Mouse (Mus musculus): ENCODE data around the gene Dhx34.

Gene Dhx34

GRCm38 (mm10) chr7:16210862-16211365 is 10.9 kb downstream of the Dhx34 start:
- DNase-seq (ENCODE audit: low read depth, low spot score) = no peak

DNA sequence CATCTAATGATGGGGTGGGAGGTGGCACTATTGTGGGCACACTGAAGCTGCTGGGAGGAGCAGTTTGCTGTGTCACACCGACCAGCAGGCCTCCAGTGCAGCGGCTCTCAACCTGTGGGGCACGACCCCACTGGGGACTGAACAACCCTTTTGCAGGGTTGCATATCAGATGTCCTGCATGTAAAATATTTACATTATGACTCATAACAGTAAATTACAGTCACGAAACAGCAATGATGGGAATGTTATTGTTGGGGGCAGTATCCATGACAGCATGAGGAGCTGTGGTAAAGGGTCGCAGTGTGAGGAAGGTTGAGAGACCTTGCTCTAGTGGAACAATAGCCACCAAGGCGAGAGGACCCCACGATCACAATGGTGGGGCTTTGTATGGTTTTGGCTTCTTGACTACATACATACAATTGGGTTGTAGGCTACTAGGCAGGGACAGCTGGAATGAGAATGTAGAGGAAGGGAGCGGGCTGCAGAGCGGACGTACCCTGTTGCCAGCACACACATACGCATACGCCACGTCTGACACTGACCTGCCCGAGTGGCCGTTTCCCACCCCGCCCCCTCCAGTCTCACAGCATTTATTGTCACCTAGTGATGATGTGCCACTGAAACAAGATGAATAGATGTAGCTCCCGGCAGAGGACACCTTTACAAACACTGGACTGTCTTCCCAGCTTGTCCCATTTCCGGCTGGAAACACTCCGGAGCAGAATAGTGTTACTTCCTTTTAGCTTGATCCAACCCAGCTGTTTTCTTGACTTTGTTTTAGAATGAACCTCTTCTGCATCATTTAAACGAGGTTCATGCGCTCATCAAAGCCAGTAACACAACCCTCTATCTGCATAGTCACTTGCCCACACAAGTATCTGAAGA is 12.8 kb downstream of the Dhx34 start:
- DNase-seq (ENCODE audit: low read depth, low spot score) = no peak

DNA sequence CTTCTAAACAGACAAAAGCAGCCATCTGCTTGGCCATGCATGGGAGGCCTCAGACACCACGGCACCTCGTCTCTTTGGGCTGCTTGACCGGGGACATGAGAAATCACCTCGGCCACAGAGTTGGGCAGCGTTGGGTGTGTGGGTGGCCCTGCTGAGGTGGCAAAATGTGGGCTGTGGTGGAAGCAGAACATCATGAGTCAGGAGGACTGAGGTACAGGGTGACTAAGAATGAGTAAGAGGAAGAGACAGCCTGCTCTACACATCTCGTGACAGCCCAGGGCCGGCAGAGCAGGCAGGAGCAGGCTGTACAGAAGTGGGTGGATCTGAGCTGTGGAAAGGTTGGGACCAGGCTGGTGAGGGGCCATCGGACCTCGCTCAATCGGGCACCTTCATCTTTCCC is 14.3 kb downstream of the Dhx34 start:
- peak; percentile 71 for DNase-seq (ENCODE audit: low read depth, low spot score)

DNA sequence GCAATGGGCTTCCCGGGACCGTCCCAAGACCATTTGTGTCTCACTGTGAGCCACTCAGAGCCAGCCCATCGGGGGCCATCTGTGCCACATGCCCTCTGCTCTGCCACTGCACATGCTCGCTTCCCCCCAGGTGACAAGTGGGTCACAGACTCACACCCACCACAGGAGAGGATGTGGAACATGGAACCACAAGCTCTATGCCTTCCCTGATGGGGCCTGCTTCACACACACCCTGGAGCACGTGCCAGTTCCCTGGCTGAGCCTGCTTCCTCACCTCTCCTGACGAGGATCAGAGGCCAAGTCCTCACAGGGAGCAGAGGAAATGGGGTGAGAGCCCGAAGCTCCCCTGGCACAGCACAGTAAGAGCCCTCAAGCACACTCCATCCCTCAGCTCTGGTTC is 14.8 kb downstream of the Dhx34 start:
- peak; percentile 61 for DNase-seq (ENCODE audit: low read depth, low spot score)

- DNase-seq (ENCODE audit: low read depth, low spot score) = peak; percentile 64
Observed at GRCm38 (mm10) chr7:16204791-16205190, 17.0 kb downstream of the Dhx34 start.

GRCm38 (mm10) chr7:16203505-16203903 is 18.3 kb downstream of the Dhx34 start:
- DNase-seq (ENCODE audit: low read depth, low spot score) = no peak

DNA sequence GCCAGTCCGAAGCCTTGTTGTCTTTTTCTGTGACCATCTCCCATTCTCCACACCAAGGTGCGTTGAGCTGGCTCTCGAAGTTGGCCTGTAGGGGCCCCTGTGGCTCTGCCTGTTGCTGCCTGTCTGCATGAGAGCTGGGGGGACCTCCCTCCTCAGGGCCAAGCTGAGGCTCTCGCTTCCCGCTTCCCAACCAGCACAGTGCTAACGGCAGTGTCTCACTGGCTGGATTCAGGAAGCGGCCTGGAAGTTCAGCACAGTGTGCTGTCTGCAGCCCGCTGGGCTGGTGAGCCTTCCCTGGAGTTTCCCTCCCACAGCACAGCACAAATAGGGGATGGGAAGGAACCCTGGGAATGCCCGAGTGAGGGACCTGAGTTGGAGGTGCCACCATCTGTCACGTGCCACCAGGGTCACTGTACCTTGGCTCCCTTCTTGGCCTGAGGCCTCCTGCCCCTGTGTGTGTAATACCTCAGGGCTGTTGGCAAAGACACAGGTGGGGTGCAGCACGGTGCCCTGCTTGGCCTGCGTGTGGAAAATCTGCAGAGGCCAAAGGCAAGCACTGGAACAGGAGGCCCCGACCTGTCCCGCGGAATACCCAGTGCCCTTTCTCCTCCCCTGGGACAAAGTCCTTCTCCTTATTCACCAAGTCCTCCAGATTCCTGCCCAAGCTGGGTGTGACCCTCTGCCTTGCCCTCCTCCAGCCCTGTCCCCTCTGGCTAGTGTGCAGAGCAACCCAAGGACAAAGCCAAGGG is 18.9 kb downstream of the Dhx34 start:
- DNase-seq (ENCODE audit: low read depth, low spot score) = no peak

- peak; percentile 67 for DNase-seq (ENCODE audit: low read depth, low spot score)
Observed at GRCm38 (mm10) chr7:16201136-16201535, 20.7 kb downstream of the Dhx34 start.

- no peak for DNase-seq (ENCODE audit: low read depth, low spot score)
Observed at GRCm38 (mm10) chr7:16198540-16198939, 23.3 kb downstream of the Dhx34 start.

DNA sequence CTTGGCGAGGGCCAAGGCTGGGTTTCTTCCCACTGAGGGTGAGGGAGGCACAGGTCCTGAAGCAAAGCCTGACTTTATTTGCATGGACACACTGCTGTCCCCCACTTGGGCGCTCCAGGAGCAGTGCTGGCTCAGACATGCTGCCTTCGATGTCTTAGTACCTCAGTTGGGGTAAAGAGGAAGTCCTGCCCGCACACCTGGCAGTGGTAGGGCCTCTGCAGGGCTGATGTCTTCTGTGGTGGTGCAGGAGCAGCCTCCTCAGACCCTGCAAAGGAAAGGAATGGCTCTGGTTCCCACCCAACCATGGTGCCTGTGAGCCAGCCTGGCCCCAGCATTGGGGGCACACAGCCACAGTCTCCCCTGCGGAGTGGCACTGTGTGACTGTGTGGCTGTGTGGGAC is 24.7 kb downstream of the Dhx34 start:
- DNase-seq (ENCODE audit: low read depth, low spot score) = no peak

DNA sequence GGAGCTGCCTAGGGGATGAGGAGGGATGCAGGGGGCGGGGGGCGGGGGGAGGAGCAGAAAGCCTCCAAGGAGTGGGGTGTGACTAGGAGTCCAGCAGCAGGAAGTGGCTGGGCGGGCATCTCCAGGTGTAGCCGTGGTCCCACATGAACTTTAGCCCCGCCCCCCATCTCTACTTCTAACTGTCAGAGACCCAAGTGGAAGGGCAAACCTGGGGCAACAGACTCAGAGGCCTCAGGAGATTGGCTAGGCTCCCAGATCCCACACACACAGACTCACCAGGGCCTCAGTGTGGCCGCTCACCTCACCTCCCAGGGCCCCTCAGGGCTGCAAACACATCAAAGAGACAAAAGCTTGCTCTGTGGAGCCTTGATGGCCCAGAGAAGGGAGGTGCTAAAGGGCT is 25.2 kb downstream of the Dhx34 start:
- no peak for DNase-seq (ENCODE audit: low read depth, low spot score)

GRCm38 (mm10) chr7:16193702-16194101 is 28.1 kb downstream of the Dhx34 start:
- DNase-seq (ENCODE audit: low read depth, low spot score) = peak; percentile 70

DNA sequence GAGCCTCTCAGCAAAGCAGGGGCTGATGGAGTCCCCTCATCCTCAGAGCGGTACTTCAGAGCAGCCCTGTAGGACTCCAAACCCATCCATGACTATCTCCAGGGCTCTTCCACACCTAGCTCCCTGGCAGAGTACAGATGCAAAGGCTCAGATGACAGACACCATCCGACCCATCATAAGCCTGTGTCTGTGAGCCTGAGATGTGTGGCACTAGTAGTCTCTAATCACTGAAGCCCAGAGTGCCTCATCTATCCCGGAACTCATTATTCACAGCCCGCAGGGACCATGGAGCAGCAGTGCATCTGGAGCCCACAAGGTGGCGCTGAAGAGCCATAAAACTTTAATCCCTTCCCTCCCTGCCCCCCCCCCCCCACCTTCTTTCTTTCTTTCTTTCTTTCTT is 29.5 kb downstream of the Dhx34 start:
- DNase-seq (ENCODE audit: low read depth, low spot score) = peak; percentile 75

DNA sequence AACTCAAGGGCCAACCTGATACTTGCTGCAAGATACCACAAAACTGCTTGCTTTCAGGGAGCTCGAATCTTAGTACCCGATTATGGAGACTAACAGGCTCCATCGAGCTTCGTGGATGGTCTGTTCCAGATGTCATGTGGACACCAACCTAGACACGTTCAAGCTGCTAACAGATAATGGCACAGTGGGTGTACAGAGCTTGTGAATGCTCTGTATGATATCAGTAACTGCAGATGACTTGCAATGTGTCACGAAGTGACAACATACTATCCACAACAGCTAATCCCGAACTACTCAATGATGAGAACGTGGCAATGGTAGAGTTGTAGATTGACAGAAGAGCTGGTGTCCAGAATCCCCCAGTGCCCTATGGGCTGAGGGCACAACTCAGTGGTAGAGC is 34.3 kb downstream of the Dhx34 start:
- DNase-seq (ENCODE audit: low read depth, low spot score) = no peak

DNA sequence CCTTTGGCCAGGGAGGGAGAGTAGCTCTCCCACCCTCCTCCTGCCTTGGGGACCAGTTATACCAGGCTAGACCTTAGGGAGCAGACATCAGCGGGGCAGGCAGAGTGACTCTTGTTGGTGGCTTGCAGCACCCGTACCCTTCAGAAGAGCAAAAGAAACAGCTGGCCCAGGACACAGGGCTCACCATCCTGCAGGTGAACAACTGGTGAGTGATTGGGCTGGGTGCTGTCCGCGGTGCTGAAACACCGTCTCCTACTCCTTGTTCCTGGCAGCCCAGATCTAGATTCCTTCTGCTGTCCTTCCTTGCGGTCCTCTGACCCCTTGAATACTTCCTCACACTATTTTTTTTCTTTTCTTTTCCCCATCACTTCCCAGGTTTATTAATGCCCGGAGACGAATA is 38.2 kb downstream of the Dhx34 start:
- DNase-seq (ENCODE audit: low read depth, low spot score) = peak; percentile 42

DNA sequence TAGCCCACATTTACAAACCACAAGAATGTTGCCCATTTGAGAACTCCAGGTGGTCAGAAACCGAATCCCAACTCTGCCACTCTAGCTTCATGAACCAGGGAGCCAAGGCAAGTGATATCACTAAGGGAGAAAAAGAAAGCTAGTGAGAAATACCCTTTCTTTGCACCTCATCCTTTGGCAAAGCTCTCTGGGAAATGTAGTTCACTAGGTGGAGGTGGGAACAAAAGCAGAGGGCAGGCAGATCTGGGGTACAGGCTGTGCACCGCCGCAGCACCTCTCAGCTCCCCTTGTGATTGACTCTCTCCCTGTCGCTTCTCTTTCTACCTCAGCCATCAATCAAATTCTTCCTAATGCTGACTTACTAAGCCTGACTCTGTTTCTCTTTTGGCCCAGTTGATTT is 43.7 kb downstream of the Dhx34 start:
- no peak for DNase-seq (ENCODE audit: low read depth, low spot score)

DNA sequence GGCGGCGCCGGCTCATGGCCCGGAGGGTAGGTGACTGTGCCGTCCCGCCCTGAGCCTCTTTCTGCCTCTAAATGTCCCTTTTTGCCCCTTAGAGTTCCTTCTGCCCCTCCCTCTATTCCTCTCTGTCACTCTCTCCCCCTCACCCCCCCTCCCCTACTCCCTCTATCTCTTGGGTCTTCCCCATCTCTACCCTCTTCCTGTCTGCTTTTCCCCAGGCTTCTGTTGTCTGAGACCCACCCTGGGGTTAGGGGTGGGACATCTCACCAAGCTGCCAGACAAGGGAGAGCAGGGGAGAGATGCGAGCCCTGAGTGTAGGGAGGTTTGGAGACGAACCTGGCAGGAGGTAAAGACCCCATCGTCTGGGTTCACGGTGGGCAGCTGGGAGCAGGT is 46.3 kb downstream of the Dhx34 start:
- DNase-seq (ENCODE audit: low read depth, low spot score) = no peak

DNA sequence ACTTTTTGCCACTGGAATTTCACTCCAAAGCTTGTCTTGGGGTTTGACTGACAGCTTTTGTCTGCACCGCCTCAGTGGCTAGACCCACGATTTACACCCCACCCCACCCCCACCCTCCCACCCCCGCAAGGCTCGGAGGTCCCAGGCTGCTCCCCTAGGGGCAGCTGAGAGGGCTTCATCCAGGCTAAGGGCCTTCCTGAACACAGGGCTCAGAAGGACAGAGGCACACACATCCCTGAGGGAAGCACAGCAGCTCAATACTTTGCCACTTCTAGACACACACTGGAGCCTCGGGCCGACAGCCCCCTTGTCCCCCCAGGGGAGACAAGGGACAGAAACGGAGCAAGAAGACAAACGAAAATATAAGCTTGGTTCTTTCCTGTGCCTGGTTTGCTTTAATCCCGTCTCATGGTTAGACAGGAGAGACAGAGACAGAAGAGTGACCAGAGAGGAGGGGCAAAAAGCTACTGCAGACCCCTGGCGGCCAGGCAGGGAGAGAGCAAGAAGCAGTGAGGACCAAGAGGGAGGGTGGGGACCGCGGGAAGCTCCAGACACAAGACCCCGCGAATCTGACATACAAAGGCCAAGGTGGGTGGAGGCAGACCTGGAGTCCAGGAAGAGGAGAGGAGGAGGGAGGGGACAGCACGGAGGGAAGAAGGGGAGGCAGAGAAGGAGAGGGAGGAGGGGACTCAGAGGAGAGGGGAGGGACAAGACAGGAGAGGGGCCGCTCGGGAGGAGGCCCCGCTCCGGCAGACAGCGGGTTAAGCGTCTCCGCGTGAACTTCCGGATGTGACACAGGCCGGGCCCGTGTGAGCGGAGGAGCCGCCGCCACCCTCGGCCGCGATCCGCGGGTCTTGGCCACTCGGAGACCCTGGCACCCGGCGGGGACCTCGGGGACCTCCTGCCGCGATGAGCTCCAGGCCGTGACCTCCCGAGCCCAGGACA is 47.0 kb downstream of the Dhx34 start, which contains the start of gene Meis3:
Gene Meis3, plus strand, starts transcription at position 494 of the 945 bp plus-strand sequence.
- peak; percentile 75 for DNase-seq (ENCODE audit: low read depth, low spot score)

- DNase-seq (ENCODE audit: low read depth, low spot score) = no peak
Observed at GRCm38 (mm10) chr7:16173146-16173545, 48.7 kb downstream of the Dhx34 start.

DNA sequence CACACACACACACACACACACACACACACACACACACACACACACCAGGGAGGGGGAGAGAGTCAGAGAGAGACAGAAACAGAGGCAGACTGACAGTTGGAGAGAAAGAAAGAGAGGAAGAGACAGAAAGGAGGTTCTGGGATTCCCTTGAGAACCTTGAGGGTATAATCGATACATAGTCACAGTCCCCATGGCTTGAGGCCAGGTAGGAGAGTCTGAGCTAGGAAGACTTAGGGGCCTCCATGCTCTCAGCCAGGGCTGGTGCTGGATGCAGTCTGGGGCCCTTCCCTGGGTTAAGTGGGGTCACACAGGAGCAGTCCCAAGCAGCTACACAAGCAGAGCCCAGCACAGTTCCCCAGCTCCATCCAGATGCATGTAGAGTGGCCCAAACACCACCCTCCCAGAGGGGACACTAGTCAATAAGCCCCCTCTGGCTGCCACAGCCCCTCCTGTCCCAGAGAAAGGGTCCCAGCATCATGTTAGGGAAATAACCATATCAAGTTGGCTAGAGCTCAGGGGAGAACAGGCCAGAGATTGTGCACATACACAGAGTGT is 49.2 kb downstream of the Dhx34 start:
- no peak for DNase-seq (ENCODE audit: low read depth, low spot score)

DNA sequence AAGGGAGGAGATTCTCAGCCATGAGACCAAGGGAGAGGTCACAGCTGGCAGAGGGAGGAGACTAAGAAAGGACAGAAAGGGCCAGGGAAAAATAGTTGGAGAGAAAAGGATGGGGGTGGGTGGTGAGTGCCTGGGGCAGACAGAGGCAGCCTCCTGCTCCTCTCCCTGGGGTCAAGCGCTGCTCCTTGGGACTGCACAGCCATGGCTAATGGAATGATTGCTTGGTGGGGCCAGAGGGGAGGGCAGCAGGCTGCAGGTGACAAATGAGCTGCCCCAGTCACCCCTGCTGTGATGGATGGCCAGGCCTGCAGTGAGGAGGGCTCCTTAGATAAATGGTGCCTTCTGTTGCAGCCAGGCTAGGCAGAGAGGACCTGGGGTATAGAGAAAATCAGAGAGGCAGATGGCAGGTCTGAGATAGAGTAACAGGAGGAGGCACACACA is 49.7 kb downstream of the Dhx34 start:
- DNase-seq (ENCODE audit: low read depth, low spot score) = no peak
